Mouse (Mus musculus): ENCODE measurements around the gene Eif3c. TPM values are rescaled to one million over a fixed set of nuclear protein-coding genes. Genes with fewer than 3 reads are reported as not detected.

Gene Eif3c
- 100 to 1,000 TPM; 173 to 189 (median 180) TPM for total RNA-seq (2022)

DNA sequence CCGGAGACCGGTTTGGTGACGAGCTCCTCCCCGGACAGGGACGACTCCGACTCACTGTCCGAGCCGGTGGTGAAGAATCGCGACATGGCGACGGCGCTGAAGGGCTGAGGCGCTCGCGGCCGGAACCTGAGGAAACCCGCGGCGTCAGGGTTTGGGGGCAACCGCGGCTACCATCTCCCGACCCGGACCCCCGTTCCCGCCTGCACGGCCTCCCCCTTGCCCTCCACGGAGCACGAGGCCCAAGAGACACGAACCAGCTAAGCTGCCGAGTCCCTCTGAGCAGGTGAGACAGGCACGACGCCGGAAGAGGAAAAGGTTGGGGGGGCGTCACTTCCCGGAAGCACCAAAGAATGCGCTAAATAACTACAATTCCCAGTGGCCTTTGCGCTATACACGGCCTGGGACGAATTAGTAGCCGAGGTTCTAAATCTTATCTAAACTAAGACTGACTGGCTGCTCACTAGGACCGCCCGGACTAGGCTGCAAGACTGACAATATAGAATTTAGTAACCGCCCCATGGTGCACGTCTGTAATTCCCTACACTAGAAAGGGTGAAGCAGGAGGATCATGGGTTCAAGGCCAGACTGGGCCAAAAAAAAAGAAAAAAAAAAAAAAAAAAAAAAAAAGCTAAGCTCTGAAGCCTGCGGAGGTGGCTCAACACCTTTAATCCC is at the start of gene Eif3c:
TSS of gene Eif3c (minus strand) at position 318 of the 672 bp plus-strand sequence.
- peak; percentile 60 to 87 for DNase-seq (ENCODE audit: low spot score in 2 of 2)

DNA sequence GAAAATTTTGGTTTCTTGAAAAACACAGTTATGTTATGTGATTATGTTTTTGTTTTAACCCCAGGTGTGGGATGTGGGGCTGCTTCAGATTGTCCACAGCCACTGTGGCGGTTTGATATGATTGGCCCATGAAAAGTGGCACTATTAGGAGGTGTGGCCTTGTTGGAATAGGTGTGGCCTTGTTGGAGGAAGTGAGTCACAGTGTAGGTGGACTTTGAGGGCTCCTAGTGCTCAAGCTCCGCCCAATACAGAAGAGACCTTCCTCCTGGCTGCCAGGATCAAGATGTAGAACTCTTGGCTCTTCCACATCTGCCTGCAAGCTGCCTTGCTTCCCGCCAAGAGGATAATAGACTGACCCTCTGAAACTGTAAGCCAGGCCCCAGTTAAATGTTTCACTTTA is 46.5 kb upstream of the Eif3c start:
- no peak for DNase-seq (ENCODE audit: low spot score in 2 of 2)

- DNase-seq (ENCODE audit: low spot score in 2 of 2), result no peak
Measured at GRCm38 (mm10) chr7:126607796-126608195, 41.6 kb upstream of the Eif3c start.

- DNase-seq (ENCODE audit: low spot score in 2 of 2), result no peak
Measured at GRCm38 (mm10) chr7:126607064-126607463, 40.9 kb upstream of the Eif3c start.

- no peak for DNase-seq (ENCODE audit: low spot score in 2 of 2)
Measured at GRCm38 (mm10) chr7:126606611-126607010, 40.4 kb upstream of the Eif3c start.

- no peak for DNase-seq (ENCODE audit: low spot score in 2 of 2)
Measured at GRCm38 (mm10) chr7:126602650-126603049, 36.4 kb upstream of the Eif3c start.

DNA sequence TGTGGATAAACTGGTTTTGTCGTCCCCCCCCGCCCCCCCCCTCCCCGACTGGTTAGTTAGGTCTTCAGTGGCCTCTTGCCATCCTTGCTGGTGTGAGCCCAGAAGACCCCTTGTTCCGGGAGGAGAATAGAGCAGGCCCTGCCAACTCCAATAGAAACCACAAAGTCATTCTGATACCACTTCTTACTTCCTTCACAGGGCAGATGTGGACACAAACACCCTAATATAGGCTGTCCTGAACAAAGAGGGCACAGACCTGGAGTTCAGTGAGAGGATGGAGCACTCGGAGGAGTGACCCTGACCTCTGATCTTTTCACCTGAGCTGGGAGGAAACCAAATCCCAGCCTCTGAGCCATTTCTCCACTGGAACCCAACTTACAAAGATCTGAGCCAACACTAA is 35.7 kb upstream of the Eif3c start:
- no peak for DNase-seq (ENCODE audit: low spot score in 2 of 2)

GRCm38 (mm10) chr7:126598919-126599318 is 32.7 kb upstream of the Eif3c start:
- no peak for DNase-seq (ENCODE audit: low spot score in 2 of 2)

GRCm38 (mm10) chr7:126596414-126596813 is 30.2 kb upstream of the Eif3c start:
- DNase-seq (ENCODE audit: low spot score in 2 of 2), result no peak

DNA sequence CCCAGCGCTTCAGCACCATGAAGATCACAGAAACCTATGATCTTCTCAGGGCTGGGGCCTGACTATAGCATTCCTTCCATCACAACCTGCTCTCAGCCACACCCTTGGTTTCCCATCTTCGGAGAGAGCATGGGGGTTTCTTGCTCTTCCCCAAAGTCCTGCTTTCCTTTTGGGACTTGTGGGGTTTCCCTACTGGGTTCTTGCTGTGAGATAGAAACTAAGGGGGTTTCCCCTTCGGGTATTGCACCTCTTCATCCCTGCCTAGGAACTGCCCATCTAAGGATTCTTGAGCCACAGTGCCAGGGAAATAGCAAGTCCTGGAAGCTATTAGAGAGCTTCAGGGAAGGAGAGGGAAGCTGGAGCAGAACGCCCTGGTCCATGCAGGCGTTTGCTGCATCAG is 29.7 kb upstream of the Eif3c start:
- DNase-seq (ENCODE audit: low spot score in 2 of 2), result no peak

DNA sequence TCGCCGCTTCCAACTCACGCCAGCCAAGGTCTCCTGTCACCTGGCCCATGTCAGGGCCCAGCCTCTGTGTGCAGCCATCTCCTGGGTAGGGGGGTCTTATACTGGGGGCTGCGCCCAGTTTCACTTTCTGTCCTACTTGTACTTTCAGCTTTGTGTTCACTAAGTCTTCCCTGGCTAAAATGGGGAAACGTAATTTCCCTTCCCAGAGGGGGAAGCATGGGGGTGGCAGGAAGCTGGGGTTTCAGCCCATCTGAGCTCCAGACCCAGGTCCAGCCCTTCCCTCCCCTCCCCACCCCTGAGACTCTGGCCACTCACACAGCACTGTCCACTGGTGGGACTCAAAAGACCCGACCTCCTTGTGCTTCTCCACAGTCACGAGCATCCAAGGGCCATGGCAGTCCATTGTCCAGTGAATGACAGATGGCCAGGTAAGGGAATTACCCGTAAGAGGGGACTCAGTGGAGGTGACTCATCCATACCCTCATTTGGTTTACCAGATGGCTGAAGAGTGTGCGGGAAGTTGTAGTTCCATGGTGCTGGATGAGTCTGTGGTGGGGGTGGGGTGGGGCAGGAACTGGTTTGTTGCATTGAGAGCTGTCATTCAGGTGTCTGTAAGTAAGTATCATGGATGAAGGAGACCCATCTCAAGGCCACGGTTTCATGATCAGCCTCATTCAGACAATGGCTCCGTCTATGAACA is 28.8 kb upstream of the Eif3c start, which contains the start of gene Il27:
TSS of gene Il27 (minus strand) at position 80 of the 700 bp plus-strand sequence.
- no peak for DNase-seq (ENCODE audit: low spot score in 2 of 2)

DNA sequence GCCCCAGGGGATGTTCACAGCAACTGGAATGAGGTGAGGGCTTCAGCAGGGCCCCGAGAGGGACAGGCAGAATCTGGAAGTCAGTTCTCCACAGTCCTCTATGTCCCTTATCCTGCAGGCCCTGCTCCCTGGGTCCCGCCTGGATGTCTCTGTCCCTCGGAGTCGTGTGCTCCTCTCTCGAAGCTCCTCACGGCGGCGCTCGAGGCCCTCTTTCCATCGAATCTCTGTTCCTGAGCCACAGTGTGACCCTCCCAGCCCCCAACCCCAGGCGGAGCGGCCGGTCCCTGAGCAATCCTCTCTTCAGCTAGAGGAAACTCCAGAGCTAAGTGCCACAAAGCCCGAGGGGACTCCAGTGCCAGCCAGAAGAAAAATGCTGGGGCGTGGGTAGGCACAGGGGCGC is 21.6 kb upstream of the Eif3c start:
- DNase-seq (ENCODE audit: low spot score in 2 of 2), result no peak

DNA sequence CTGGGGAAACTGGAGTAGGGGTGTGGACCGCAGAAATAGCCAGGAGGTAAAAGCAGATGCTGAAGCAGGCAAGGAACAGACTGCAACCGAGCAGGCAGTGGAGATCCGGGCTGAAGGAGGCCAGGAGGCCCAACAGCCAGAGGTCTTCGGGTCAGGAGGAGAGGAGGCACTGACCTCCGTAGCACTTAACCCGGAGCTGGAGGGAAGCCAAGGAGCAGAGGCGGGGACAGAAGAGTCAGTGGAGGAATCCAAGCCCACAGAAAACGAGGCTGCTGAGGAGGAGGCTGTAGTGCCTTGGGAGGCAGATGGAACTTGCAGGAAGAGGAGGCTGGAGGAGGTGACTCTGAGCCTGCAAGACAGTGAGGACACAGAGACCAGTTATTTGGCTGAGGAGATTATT is 20.6 kb upstream of the Eif3c start:
- no peak for DNase-seq (ENCODE audit: low spot score in 2 of 2)

DNA sequence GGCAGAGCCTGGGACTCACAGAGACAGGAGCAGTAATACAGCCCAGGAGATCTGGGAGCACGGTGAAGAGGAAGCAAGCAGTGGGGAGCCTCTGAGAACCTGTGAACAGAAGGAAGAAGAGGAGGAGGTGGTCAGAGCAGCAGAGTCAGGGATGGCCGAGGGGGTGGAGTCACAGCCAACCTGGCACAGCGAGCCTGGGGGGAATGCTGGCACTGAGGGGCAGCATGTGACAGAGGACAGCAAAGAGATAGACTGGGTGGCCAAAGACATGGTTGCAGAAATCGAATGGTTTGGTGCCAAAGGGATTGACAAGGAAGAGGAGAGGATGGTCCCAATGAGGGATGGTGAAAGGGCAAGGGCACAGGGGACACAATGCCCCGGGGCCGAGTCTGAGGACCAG is 19.5 kb upstream of the Eif3c start, which contains the start of gene Cln3:
TSS of gene Cln3 (minus strand) at position 101 of the 400 bp plus-strand sequence.
- no peak for DNase-seq (ENCODE audit: low spot score in 2 of 2)

DNA sequence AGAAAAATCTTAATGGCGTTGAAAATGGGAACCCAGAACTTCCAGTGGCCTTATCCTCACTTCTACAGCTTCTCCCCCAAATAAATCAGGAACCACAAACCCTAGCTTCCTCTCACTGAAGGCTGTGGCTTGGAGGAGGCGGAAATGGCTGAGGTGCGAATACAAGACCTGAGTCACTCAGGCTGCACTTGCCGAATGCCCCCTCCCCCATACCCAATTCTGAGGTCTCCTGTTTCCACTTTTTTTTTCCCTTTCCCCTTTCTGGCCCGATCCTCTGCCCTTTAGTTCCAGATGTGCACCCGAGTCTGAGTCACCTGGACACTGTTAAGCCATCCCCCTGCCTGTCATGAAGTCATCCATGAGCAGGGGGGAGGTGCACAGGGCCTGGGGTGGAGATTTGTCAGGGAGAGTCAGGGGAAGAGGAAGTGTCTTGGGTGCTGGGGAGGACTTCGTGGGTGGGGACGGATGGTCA is 18.3 kb upstream of the Eif3c start, which contains the start of gene Apobr:
TSS of gene Apobr (plus strand) at position 437 of the 472 bp plus-strand sequence.
- DNase-seq (ENCODE audit: low spot score in 2 of 2), result no peak

GRCm38 (mm10) chr7:126583761-126584160 is 17.6 kb upstream of the Eif3c start:
- DNase-seq (ENCODE audit: low spot score in 2 of 2), result no peak

DNA sequence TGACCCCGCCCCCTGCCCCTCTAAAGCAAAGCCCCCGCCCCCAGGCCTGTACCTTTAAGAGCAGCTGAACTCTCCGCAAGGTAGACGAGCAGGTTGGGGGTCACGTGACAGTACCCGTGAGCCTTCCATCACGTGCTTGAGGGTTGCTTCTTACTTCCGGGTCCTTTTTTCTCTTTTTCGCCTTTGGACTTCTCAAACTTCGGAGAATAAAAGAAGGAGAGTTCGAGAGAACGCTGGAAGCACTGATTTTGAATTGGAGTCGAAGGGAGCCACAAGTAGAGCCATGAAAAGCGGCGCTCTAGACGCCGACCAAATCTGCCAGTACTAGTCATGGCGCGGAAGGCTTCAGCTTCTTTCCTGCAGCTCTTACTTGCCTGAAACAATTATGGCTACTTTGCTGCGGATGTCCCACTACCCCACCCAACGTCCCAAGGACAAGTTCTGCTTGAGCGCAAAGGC is 17.1 kb upstream of the Eif3c start:
- DNase-seq (ENCODE audit: low spot score in 2 of 2), result peak; percentile 72 to 91

- no peak for DNase-seq (ENCODE audit: low spot score in 2 of 2)
Measured at GRCm38 (mm10) chr7:126582759-126583158, 16.5 kb upstream of the Eif3c start.

DNA sequence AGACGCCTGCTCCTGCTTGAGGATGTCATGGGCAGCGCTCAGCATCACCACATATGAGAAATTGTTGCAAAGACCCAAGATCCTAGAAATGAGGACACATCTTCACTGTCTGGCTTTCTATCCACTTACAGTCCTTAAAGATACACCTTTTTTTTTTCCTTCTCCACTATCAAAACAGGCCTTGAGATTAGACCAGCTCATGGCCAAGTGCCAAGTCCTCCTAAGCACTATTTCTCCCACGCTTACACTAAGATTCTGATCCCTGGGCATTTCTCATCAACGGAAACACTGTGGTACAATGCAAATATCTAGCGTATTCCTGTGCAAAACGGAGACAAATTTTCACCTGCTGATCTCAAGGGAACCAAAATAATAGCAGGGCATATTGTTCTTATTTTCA is 15.4 kb upstream of the Eif3c start:
- no peak for DNase-seq (ENCODE audit: low spot score in 2 of 2)

- DNase-seq (ENCODE audit: low spot score in 2 of 2), result no peak
Measured at GRCm38 (mm10) chr7:126579172-126579571, 13.0 kb upstream of the Eif3c start.

GRCm38 (mm10) chr7:126576946-126577345 is 10.7 kb upstream of the Eif3c start:
- no peak for DNase-seq (ENCODE audit: low spot score in 2 of 2)

DNA sequence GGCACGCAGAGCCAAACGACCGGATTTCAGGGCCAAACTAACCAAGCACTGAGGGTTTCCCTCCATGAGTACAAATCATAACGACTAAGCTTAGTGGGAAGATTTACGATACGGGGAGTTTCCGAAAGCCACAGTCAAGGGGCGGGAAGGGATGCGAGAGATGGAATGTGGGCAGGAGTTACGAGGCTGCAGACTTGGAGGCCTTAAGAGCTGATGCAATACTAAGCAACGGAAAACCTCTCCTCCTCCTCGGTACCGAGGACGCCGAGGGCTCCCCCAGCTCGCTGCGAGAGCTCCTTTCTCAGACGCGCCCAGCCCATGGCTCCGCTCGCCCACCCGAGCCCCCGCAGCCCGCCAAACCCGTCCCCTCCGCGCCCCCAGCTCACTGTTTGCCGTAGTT is 518 bp downstream of the Eif3c start:
- DNase-seq (ENCODE audit: low spot score in 2 of 2), result no peak

DNA sequence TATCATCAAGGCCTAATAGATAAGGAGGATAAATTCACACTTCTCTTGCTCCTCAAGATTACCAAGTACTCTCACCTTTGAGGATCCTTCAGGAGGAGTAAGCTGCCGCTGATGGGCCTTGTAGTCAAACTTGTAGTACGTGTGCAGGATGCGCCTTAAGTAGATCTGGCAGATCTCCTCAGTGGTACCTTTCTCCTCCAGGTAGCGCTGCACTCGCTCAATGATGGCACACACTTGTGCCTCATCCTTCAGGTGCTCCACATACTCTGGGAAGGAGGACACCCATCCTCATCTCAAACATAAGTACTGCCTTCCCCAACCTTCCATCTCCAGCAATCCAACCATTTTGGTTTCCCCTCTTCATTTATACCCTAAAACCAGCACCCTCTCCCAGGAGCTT is 9.6 kb downstream of the Eif3c start:
- DNase-seq (ENCODE audit: low spot score in 2 of 2), result no peak
